Mouse (Mus musculus) brown adipose tissue, adult 24 weeks (tissue): ENCODE results near the gene Rnf185. TPM values are rescaled to one million over a fixed set of nuclear protein-coding genes. Genes with fewer than 3 reads are reported as not detected.

Experiments used
- H3K27ac ChIP-seq: fragments of 200-500 bp; replicated peaks from 2 replicates; pipeline ENCODE4 v1.5.1; 2012; ENCODE audit warnings: low read depth, mild to moderate bottlenecking, low read length
- H3K4me1 ChIP-seq: fragments of 200-500 bp; 2 replicates; pipeline ENCODE4 v1.6.1; 2012; ENCODE audit warnings: low read length, mixed read lengths; ENCODE audit not compliant: control insufficient read depth, insufficient read depth, insufficient read length
- H3K4me3 ChIP-seq: fragments of 200-500 bp; 2 replicates; pipeline ENCODE4 v1.5.1; 2012; ENCODE audit warnings: low read depth, mild to moderate bottlenecking, low read length, moderate library complexity; ENCODE audit not compliant: insufficient read depth
- polyA plus RNA-seq: library from polyadenylated mRNA; stranded (reverse); fragments of >200 nt; gene quantifications from 2 replicates; pipeline ENCODE4 v1.2.4, GENCODE M21; 2012; ENCODE audit not compliant: missing spikeins, insufficient read depth, insufficient read length

Gene Rnf185
- 15.9 and 17.6 TPM in 2 replicates for polyA plus RNA-seq

DNA sequence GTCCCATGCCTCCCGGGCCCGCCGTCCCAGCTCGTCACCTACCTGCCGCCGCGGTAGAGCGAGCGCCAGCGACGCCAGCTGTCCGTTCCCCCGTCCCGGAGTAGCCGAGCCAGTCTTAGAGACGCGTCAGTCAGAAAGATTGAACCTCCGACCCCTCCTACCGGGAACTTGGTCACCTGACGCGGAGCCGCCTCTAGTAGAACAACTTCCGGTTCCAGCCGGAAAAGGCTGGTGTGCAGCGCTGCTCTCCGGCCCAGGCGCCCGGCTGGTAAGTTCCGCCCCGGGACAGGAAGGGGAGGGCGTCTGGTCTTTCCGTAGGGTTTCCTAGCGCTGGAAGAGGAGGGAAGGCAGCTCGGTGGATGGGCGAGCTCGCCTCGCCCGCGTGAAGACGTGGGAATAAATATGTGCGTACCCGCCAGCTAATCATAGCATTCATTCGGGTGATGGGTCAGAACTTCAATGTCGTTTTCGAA lies at the start of gene Rnf185:
Gene Rnf185, minus strand, starts transcription at position 197 of the 473 bp plus-strand sequence.
- Histone ChIP-seq H3K4me3 (peak within 1 kb of the TSS; percentile 88), H3K4me1 (peaks cover 8% of the 10 kb centered on the region), H3K27ac (peak within 1 kb of the TSS; percentile 87)

DNA sequence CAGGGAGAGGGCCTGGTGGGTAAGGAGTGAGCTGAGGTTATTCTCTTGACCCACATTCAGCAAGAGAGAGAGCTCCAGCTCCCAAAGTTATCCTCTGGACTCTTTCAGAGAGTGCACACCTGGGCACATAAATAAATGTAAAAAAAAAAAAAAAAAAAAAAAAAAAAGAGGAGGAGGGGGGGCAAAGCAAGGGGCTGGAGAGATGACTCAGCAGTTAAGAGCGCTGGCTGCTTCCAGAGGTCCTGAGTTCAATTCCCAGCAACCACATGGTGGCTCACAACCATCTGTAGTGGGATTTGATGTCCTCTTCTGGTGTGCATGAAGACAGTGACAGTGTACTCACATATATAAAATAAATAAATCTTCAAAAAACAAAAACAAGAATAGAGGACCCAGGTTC lies 45.1 kb upstream of the Rnf185 start:
- Histone ChIP-seq H3K4me3 (no peak overlapping the region), H3K4me1 (no peaks in the 10 kb centered on the region), H3K27ac (no peak overlapping the region)

DNA sequence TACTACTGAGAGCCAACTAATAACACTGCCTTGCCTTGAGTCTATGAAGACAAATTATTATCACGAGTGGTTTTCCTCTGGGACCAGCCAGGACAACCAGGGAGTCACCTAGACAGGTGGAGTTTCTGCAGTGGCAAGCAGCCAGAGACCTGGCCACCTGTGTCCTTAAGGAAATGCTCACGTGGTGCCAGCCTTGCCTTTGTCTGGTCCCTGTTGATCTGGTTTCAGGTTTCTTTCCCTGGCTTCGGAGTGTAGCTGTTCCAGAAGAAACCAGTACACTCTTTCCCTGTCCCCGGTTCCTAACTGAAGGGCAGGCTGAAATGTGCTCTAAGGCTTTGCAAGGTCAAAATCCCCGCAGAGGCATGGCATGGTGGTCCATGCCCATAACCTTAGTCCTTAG lies 44.6 kb upstream of the Rnf185 start:
- H3K4me1 ChIP-seq = no peaks in the 10 kb centered on the region
- no peak overlapping the region for H3K27ac ChIP-seq
- no peak overlapping the region for H3K4me3 ChIP-seq

DNA sequence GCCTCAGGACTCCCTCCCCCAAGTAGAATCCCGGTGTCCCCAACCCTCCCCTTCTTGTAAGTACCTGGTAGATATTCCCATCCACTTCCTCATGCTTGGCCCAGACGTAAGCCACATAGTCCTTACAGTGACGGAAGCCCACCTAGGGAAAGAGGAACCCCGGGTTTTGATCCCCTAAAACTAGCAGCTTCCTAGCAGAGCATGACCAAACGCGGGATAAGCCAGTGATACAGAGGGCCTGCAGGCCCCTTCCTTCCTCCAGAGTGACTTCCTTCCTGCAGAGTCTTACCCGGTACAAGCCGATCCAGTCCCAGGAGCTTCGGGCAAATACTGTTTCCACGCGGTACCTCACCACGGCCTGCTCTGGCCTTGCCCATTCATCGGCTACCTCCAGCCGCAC lies 43.3 kb upstream of the Rnf185 start:
- Histone ChIP-seq H3K27ac (no peak overlapping the region), H3K4me3 (no peak overlapping the region), H3K4me1 (no peaks in the 10 kb centered on the region)

DNA sequence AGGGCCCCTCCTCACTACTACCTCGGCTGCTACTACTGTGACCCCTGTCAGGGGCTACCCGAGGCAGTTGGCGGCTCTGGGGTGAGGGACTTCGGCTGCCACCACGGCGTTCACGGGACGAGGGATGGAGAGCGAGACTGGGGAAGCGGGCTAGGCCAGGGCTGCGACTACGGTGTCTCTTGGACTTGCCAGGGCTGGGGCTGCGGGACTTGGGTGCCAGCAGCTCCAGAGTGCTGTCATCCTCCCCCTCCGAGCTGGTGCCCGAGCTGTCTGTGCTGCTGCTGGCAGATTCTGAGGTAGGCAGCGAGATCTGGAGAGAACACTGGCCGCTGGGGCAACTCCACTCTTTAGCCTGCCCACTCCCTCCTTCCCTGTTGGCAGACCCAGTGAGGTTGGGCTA lies 42.7 kb upstream of the Rnf185 start:
- no peak overlapping the region for H3K4me3 ChIP-seq
- no peak overlapping the region for H3K27ac ChIP-seq
- no peaks in the 10 kb centered on the region for H3K4me1 ChIP-seq

DNA sequence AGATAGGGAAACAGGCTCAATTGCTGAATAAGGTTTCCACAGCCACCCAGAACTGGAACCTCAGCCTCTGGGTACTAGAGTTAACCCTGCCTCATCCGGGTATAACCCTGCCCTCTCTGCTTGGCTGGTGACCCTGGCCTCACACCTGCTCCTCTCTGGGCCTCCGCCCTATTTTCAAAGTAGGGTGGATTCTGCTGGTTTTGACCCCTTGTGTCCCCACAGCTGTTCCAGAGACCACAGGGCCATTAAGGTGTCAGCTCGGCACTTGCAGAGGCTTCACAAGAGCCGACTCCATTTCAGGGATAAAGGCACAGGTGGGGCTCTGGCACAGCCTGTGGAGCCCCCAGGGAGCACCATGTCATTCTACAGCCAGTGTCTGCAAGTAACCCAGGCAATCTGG lies 40.6 kb upstream of the Rnf185 start:
- Histone ChIP-seq H3K4me3 (no peak overlapping the region), H3K4me1 (no peaks in the 10 kb centered on the region), H3K27ac (no peak overlapping the region)

DNA sequence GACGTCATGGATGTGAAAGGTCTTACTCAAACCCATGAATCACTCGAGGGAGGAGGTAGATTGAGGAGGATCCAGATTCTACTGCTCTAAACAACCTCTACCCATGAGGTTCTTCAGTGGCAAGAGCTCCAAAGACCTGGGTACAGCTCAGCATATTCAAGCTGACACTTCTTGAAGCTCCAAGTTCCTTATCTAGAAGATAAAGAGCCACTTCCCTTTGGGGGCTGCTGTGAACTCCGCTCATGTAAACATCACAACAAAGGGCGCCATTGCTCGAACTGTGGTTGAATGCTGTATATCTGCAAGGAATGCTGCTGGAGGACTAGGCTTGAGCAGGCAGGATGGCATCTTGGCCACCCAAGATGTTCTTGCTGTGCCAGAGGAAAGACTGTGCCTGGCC lies 36.9 kb upstream of the Rnf185 start:
- Histone ChIP-seq H3K4me3 (no peak overlapping the region), H3K27ac (no peak overlapping the region), H3K4me1 (no peaks in the 10 kb centered on the region)

DNA sequence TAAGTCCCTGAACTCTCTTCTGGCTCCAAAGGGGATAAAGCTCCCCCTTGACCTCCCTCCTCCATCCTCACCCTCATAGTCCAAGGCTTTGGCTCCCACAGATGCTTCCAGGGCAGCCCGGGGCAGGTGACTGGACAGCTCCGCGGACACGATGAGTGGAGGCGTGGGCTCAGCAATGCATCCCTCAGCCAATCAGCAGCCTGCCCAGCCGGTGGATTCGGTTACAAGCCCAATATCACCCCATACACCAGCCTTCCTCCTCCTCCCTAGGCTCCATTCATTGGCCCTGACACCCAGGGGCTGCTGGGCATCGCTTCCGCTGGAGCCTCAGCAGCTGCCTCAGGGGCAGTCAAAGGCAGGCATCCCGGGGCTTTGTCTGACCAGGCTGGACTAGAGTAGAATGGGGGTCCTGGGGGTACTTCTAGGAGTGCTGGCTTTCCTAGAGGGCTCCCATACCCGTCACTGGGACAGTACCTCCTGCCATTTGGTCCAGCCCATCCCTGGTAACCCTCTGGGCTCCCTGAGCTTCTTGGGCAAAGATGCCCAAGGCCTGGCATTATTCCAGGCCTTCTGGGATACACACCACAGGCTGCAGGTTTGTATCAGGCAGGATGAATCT lies 35.9 kb upstream of the Rnf185 start, which contains the start of gene Pla2g3:
Gene Pla2g3, plus strand, starts transcription at position 333 of the 619 bp plus-strand sequence.
- no peak within 1 kb of the TSS for H3K27ac ChIP-seq
- no peak within 1 kb of the TSS for H3K4me3 ChIP-seq
- no peaks in the 10 kb centered on the region for H3K4me1 ChIP-seq

DNA sequence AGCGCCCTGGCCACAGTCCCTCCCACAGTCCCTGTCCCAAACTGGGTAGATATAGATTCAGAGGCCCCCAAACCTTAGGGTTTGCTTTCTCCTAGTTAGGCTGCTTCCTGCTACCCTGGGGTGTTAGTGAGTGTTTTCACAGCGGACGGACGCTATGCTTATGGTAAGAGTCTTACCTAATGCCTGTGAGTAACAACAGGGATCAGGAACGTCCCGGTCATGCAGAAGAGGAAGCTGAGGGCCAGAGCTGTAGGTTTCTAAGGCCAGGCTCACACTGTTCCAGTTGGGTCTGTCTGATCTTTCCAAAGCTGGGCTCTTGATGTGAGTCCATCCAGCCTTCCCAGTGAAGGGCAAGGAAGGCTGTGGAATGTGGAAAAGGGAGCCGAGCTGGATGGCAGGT lies 34.2 kb upstream of the Rnf185 start:
- no peaks in the 10 kb centered on the region for H3K4me1 ChIP-seq
- no peak overlapping the region for H3K27ac ChIP-seq
- no peak overlapping the region for H3K4me3 ChIP-seq

DNA sequence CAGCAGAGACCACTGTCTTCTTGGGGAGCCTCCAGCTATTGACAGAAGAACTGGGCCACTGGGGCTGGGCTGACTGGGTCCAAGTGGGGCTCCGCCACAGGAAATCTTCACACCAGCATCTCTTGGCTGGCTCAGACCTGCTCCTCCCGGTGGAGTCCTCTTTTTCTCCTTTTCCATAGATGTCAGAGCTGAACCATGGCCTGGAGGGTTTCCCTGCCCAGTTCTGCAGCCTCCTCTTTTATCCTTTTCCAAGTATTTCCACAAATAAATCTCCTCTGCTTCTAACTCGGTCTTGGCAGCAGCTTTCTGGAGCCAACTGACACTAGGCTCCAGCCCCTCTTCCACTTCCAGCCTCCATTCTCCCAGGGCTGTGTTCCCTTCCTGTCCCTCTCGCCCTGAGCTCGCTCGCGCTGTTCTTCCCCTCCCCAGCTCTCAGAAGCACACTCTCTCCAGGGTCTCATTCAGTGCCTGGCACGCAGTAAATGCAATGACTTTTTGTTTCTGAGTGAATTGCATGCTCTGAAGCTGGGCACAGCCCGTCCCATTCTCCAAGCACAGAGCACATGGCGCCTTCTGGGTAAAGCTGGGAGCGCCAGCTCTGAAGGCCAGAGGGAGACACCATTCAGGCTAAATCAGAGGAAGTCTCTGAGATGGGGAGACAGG lies 31.9 kb upstream of the Rnf185 start:
- no peak overlapping the region for H3K4me3 ChIP-seq
- no peak overlapping the region for H3K27ac ChIP-seq
- H3K4me1 ChIP-seq = no peaks in the 10 kb centered on the region

DNA sequence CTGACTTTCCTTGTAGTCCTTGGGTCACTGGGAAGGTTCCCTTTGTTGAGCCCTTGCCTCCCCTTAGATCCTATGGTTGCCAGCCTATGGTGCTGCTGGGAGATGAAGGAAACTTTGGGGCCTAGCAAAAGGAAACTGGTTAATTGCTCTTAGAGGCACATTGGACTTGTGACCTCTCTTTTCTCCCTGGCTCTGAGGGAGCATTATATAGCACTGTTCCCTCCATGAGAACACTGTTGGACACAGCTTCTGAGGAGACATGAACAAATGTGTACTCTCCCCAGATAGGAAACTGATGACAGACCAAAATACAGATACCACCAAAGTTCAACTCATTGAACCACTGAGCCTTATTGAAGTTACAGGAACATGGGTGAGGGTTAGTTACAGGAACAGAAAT lies 23.3 kb upstream of the Rnf185 start:
- Histone ChIP-seq H3K4me3 (no peak overlapping the region), H3K4me1 (no peaks in the 10 kb centered on the region), H3K27ac (no peak overlapping the region)

DNA sequence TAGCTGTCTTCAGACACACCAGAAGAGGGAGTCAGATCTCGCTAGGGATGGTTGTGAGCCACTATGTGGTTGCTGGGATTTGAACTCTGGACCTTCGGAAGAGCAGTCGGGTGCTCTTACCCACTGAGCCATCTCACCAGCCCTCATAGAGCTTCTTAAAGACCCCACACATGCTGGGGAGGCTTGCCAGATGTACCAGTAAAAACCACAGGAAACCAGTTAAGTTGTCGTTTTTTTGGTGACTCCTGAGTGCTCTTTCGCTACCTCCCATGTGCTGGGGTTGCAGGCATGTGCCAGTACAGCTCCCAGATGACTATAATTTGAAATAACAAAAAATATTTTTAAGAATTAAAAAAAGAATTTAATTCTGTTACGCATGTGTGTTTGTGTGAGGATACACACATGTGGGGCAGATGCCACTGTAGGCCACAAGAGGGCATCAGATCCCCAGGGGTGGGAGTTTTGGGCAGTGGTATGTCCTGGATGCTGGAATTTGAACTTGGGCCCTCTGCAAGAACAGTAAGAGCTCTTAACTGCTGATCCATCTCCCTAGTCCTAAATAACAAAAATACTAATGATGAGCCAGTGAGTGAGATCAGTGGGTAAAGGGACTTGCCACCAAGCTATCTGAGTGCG lies 22.4 kb upstream of the Rnf185 start:
- H3K4me1 ChIP-seq = no peaks in the 10 kb centered on the region
- H3K27ac ChIP-seq = no peak overlapping the region
- no peak overlapping the region for H3K4me3 ChIP-seq

DNA sequence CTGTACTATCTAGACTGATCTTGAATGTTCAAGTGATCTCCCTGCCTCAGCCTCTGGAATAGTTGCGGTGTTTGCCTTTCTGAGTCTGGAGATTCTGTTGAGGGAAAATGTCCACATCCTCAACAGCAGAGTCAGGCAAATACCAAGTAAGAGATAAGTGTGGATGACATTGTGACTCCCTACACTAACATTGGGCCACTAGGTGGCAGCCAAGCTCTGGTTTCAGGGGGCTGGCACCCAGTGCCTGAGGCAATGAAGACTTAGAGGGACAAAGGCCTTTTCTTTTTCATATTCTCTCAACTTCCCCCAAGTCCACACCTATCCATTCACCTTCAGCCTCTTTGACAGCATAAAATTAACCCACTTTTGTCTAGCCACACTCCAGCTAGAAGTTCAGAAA lies 20.3 kb upstream of the Rnf185 start:
- Histone ChIP-seq H3K4me1 (no peaks in the 10 kb centered on the region), H3K27ac (no peak overlapping the region), H3K4me3 (no peak overlapping the region)

DNA sequence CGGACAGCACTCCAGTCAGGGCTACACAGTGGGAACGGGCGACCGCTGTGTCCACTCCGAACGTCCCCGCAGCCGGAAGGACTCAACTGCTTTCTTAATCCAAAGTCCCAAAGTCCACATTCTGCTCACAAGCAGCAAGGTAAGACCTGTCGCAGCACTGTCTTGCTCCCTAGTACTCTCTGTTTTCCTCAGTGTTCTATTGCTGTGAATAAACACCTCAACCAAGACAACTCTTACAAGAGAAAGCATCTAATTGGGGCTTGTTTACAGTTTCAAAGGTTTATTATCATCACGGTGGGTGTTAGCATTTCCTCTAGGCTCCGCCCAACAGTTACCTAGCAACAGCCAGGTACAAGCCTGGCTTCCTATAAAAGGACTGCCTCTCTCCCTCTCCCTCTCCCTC lies 19.3 kb upstream of the Rnf185 start:
- H3K4me3 ChIP-seq = no peak overlapping the region
- H3K27ac ChIP-seq = no peak overlapping the region
- H3K4me1 ChIP-seq = no peaks in the 10 kb centered on the region

DNA sequence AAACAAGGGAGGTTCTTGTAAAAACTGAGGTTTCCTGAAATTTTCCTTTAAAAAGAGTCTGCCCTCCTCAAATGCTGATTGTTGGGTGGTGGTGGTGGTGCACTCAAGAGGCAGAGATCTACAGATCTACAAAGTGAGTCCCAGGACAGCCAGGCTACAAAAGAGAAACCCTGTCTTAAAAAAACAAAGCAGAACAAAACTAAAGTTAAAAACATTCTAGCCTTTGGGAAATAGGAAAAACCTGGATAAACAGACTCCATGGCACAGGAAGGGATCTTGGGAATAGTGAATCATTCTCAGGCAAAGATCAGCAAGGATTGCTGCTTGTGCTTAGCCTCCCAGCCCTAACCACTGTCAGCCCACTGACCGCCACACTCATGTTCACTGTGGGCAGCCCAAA lies 10.7 kb upstream of the Rnf185 start:
- no peaks in the 10 kb centered on the region for H3K4me1 ChIP-seq
- no peak overlapping the region for H3K27ac ChIP-seq
- no peak overlapping the region for H3K4me3 ChIP-seq

DNA sequence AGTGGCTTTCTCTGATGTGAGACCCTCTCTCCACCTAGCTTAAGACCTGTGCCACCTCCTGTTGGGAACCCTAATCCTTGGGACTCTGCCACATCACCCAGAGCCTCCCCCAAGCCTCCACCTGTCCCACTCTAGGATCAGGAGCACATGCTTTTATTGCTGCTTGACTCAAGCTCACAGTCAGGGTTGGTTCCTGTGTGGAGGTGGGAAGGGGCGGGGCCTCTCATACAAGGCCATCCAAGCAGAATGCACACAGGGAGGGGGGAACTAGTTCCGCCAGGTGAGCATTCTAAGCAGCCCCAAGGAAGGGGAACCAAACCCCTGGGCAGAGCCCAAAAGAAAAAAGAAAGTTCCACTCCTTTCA lies 6.9 kb upstream of the Rnf185 start:
- H3K4me1 ChIP-seq = no peaks in the 10 kb centered on the region
- H3K27ac ChIP-seq = no peak overlapping the region
- no peak overlapping the region for H3K4me3 ChIP-seq
